Mouse (Mus musculus): ENCODE measurements around the gene Nccrp1. TPM values are rescaled to one million over a fixed set of nuclear protein-coding genes. Genes with fewer than 3 reads are reported as not detected.
A peak's percentile ranks its signal among the peaks of the same experiment; 100 is the strongest.

The Nccrp1 gene
- polyA plus RNA-seq, 1 experiment from 2014 or later = not detected

- no peak; the same call in 1 of the 2 replicates for ATAC-seq (replicated peaks; ENCODE audit: extremely low read depth, insufficient read depth, low FRiP score)
- WGBS = 69% methylated on average over 8 of the region's 8 CpGs
Observed at GRCm38 (mm10) chr7:28583570-28584344, 36.7 kb upstream of the Nccrp1 start.

GRCm38 (mm10) chr7:28582841-28583240 lies 35.8 kb upstream of the Nccrp1 start:
- Histone ChIP-seq H3K27me3 (ENCODE audit: control insufficient read depth, insufficient read depth, low read length) (no peaks in the 10 kb centered on the region), H3K9me3 (replicated peaks; ENCODE audit: control insufficient read depth, low read length) (no peaks in the 10 kb centered on the region), H3K4me1 (ENCODE audit: control insufficient read depth, insufficient read depth, low read length) (peaks cover 53% of the 10 kb centered on the region), H3K9ac (ENCODE audit: low read length) (no peak overlapping the region), H3K4me3 (ENCODE audit: low read length) (no peak overlapping the region), H3K27ac (ENCODE audit: low read length) (no peak overlapping the region), H3K4me2 (ENCODE audit: low read depth, low read length) (no peak overlapping the region), H3K36me3 (ENCODE audit: control insufficient read depth, insufficient read depth) (no peaks in the 10 kb centered on the region)
- no peak for ATAC-seq (replicated peaks; ENCODE audit: extremely low read depth, insufficient read depth, low FRiP score)
- 68% methylated on average over 11 of the region's 11 CpGs for WGBS

More at GRCm38 (mm10) chr7:28583570-28584344, 36.7 kb upstream of the Nccrp1 start:
- peaks cover 52% of the 10 kb centered on the region for H3K4me1 ChIP-seq (ENCODE audit: control insufficient read depth, insufficient read depth, low read length)
- no peaks in the 10 kb centered on the region for H3K27me3 ChIP-seq (ENCODE audit: control insufficient read depth, insufficient read depth, low read length)
- H3K9ac ChIP-seq (ENCODE audit: low read length) = no peak overlapping the region
- no peaks in the 10 kb centered on the region for H3K9me3 ChIP-seq (replicated peaks; ENCODE audit: control insufficient read depth, low read length)
- H3K4me2 ChIP-seq (ENCODE audit: low read depth, low read length) = no peak overlapping the region
- H3K27ac ChIP-seq (ENCODE audit: low read length) = no peak overlapping the region
- no peaks in the 10 kb centered on the region for H3K36me3 ChIP-seq (ENCODE audit: control insufficient read depth, insufficient read depth)
- no peak overlapping the region for H3K4me3 ChIP-seq (ENCODE audit: low read length)

GRCm38 (mm10) chr7:28581721-28582120 lies 34.7 kb upstream of the Nccrp1 start:
- no peak overlapping the region for H3K4me3 ChIP-seq (ENCODE audit: low read length)
- peaks cover 53% of the 10 kb centered on the region for H3K4me1 ChIP-seq (ENCODE audit: control insufficient read depth, insufficient read depth, low read length)
- no peaks in the 10 kb centered on the region for H3K27me3 ChIP-seq (ENCODE audit: control insufficient read depth, insufficient read depth, low read length)
- H3K27ac ChIP-seq (ENCODE audit: low read length) = no peak overlapping the region
- ATAC-seq (replicated peaks; ENCODE audit: extremely low read depth, insufficient read depth, low FRiP score) = no peak
- H3K9me3 ChIP-seq (replicated peaks; ENCODE audit: control insufficient read depth, low read length) = no peaks in the 10 kb centered on the region
- WGBS = 73% methylated on average over 4 of the region's 4 CpGs
- no peaks in the 10 kb centered on the region for H3K36me3 ChIP-seq (ENCODE audit: control insufficient read depth, insufficient read depth)
- H3K9ac ChIP-seq (ENCODE audit: low read length) = no peak overlapping the region
- H3K4me2 ChIP-seq (ENCODE audit: low read depth, low read length) = no peak overlapping the region

GRCm38 (mm10) chr7:28579826-28580225 lies 32.8 kb upstream of the Nccrp1 start:
- H3K9ac ChIP-seq (ENCODE audit: low read length) = no peak overlapping the region
- no peak overlapping the region for H3K4me3 ChIP-seq (ENCODE audit: low read length)
- no peaks in the 10 kb centered on the region for H3K9me3 ChIP-seq (replicated peaks; ENCODE audit: control insufficient read depth, low read length)
- H3K4me2 ChIP-seq (ENCODE audit: low read depth, low read length) = no peak overlapping the region
- WGBS = 67% methylated on average over 5 of the region's 5 CpGs
- no peak overlapping the region for H3K27ac ChIP-seq (ENCODE audit: low read length)
- peaks cover 49% of the 10 kb centered on the region for H3K4me1 ChIP-seq (ENCODE audit: control insufficient read depth, insufficient read depth, low read length)
- H3K36me3 ChIP-seq (ENCODE audit: control insufficient read depth, insufficient read depth) = no peaks in the 10 kb centered on the region
- ATAC-seq (replicated peaks; ENCODE audit: extremely low read depth, insufficient read depth, low FRiP score) = no peak
- H3K27me3 ChIP-seq (ENCODE audit: control insufficient read depth, insufficient read depth, low read length) = no peaks in the 10 kb centered on the region

- H3K4me1 ChIP-seq (ENCODE audit: control insufficient read depth, insufficient read depth, low read length) = peaks cover 38% of the 10 kb centered on the region
- no peak overlapping the region for H3K9ac ChIP-seq (ENCODE audit: low read length)
- no peak overlapping the region for H3K4me3 ChIP-seq (ENCODE audit: low read length)
- H3K27me3 ChIP-seq (ENCODE audit: control insufficient read depth, insufficient read depth, low read length) = no peaks in the 10 kb centered on the region
- no peak for ATAC-seq (replicated peaks; ENCODE audit: extremely low read depth, insufficient read depth, low FRiP score)
- no peaks in the 10 kb centered on the region for H3K9me3 ChIP-seq (replicated peaks; ENCODE audit: control insufficient read depth, low read length)
- H3K27ac ChIP-seq (ENCODE audit: low read length) = no peak overlapping the region; the same call in 1 of the 2 replicates
- WGBS = 68% methylated on average over 5 of the region's 5 CpGs
- no peak overlapping the region for H3K4me2 ChIP-seq (ENCODE audit: low read depth, low read length)
- no peaks in the 10 kb centered on the region for H3K36me3 ChIP-seq (ENCODE audit: control insufficient read depth, insufficient read depth)
Observed at GRCm38 (mm10) chr7:28578543-28579053, 31.5 kb upstream of the Nccrp1 start.

GRCm38 (mm10) chr7:28577826-28578542 lies 30.9 kb upstream of the Nccrp1 start:
- Histone ChIP-seq H3K4me1 (ENCODE audit: control insufficient read depth, insufficient read depth, low read length) (peaks cover 42% of the 10 kb centered on the region), H3K36me3 (ENCODE audit: control insufficient read depth, insufficient read depth) (no peaks in the 10 kb centered on the region), H3K4me2 (ENCODE audit: low read depth, low read length) (no peak overlapping the region), H3K27ac (ENCODE audit: low read length) (peak overlapping the region; percentile 66), H3K9me3 (replicated peaks; ENCODE audit: control insufficient read depth, low read length) (no peaks in the 10 kb centered on the region), H3K9ac (ENCODE audit: low read length) (no peak overlapping the region; the same call in 1 of the 2 replicates), H3K27me3 (ENCODE audit: control insufficient read depth, insufficient read depth, low read length) (no peaks in the 10 kb centered on the region), H3K4me3 (ENCODE audit: low read length) (no peak overlapping the region)
- WGBS = 67% methylated on average over 9 of the region's 9 CpGs
- ATAC-seq (replicated peaks; ENCODE audit: extremely low read depth, insufficient read depth, low FRiP score) = no peak

- H3K27me3 ChIP-seq (ENCODE audit: control insufficient read depth, insufficient read depth, low read length) = no peaks in the 10 kb centered on the region
- H3K4me1 ChIP-seq (ENCODE audit: control insufficient read depth, insufficient read depth, low read length) = peaks cover 51% of the 10 kb centered on the region
- peak; percentile 55 for ATAC-seq (replicated peaks; ENCODE audit: extremely low read depth, insufficient read depth, low FRiP score)
- H3K9me3 ChIP-seq (replicated peaks; ENCODE audit: control insufficient read depth, low read length) = no peaks in the 10 kb centered on the region
- H3K4me2 ChIP-seq (ENCODE audit: low read depth, low read length) = no peak overlapping the region
- H3K36me3 ChIP-seq (ENCODE audit: control insufficient read depth, insufficient read depth) = no peaks in the 10 kb centered on the region
- 66% methylated on average over 5 of the region's 5 CpGs for WGBS
- no peak overlapping the region; the same call in 1 of the 2 replicates for H3K27ac ChIP-seq (ENCODE audit: low read length)
- no peak overlapping the region for H3K9ac ChIP-seq (ENCODE audit: low read length)
- no peak overlapping the region for H3K4me3 ChIP-seq (ENCODE audit: low read length)
Observed at GRCm38 (mm10) chr7:28576271-28576914, 29.3 kb upstream of the Nccrp1 start.

- H3K4me1 ChIP-seq (ENCODE audit: control insufficient read depth, insufficient read depth, low read length) = peaks cover 59% of the 10 kb centered on the region
- no peak overlapping the region for H3K4me2 ChIP-seq (ENCODE audit: low read depth, low read length)
- no peak overlapping the region for H3K9ac ChIP-seq (ENCODE audit: low read length)
- no peak overlapping the region for H3K4me3 ChIP-seq (ENCODE audit: low read length)
- 80% methylated on average over 11 of the region's 11 CpGs for WGBS
- H3K27me3 ChIP-seq (ENCODE audit: control insufficient read depth, insufficient read depth, low read length) = no peaks in the 10 kb centered on the region
- no peaks in the 10 kb centered on the region for H3K36me3 ChIP-seq (ENCODE audit: control insufficient read depth, insufficient read depth)
- H3K9me3 ChIP-seq (replicated peaks; ENCODE audit: control insufficient read depth, low read length) = no peaks in the 10 kb centered on the region
- ATAC-seq (replicated peaks; ENCODE audit: extremely low read depth, insufficient read depth, low FRiP score) = no peak
- no peak overlapping the region for H3K27ac ChIP-seq (ENCODE audit: low read length)
Observed at GRCm38 (mm10) chr7:28575597-28575996, 28.5 kb upstream of the Nccrp1 start.

Data from heart, embryonic 16.5 days (tissue).